Mouse (Mus musculus) spleen, adult 2 months (tissue): ENCODE results near the gene Kif16b. TPM values are rescaled to one million over a fixed set of nuclear protein-coding genes. Genes with fewer than 3 reads are reported as not detected.

Experiments
- DNase-seq, 2 experiments: peaks; one replicate each; pipeline versions ENCODE4 v3.0.0 to v3.0.0-alpha.2; 2012 to 2021; ENCODE audit warnings: low spot score in 2 of 2, low read depth in 1 of 2
- H3K27ac ChIP-seq: fragments of 200-500 bp; 2 replicates; pipeline ENCODE4 v1.5.1; 2012; ENCODE audit warnings: low read length, inconsistent platforms; ENCODE audit not compliant: insufficient read depth
- H3K27me3 ChIP-seq: fragments of 200-500 bp; 2 replicates; pipeline ENCODE4 v1.6.1; 2012; ENCODE audit warnings: mild to moderate bottlenecking, moderate library complexity, low read length, inconsistent platforms; ENCODE audit not compliant: control insufficient read depth, insufficient read depth
- H3K36me3 ChIP-seq: fragments of 200-500 bp; 2 replicates; pipeline ENCODE4 v1.6.1; 2012; ENCODE audit warnings: mild to moderate bottlenecking, low read length, inconsistent platforms; ENCODE audit not compliant: control insufficient read depth, insufficient read depth
- H3K4me1 ChIP-seq: fragments of 200-500 bp; 2 replicates; pipeline ENCODE4 v1.6.1; 2011; ENCODE audit warnings: inconsistent platforms; ENCODE audit not compliant: control insufficient read depth, insufficient read depth, insufficient read length
- H3K4me3 ChIP-seq: fragments of 200-500 bp; 2 replicates; pipeline ENCODE4 v1.5.1; 2011; ENCODE audit warnings: mild to moderate bottlenecking, inconsistent platforms; ENCODE audit not compliant: insufficient read depth, insufficient read length; ENCODE audit errors: extremely low read depth
- CTCF ChIP-seq: fragments of 200-500 bp; IDR thresholded peaks from 2 replicates; pipeline ENCODE4 v1.5.1; 2011; ENCODE audit warnings: mild to moderate bottlenecking, inconsistent platforms; ENCODE audit not compliant: insufficient read depth, insufficient read length, insufficient replicate concordance; ENCODE audit errors: extremely low read depth
- POLR2A ChIP-seq: fragments of 200-500 bp; IDR thresholded peaks from 2 replicates; pipeline ENCODE4 v1.6.1; 2011; ENCODE audit warnings: low read depth, low read length, inconsistent platforms
- WGBS: fragments of 180-500 bp; shearing (Covaris S2); methylation state at CpG from one replicate; pipeline ENCODE4 v1.1.7; 2018; 5-methylcytosine and 5-hydroxymethylcytosine counted together
- polyA plus RNA-seq: library from polyadenylated mRNA; depleted of rRNA; stranded (reverse); fragments of >200 nt; gene quantifications from 2 replicates; pipeline ENCODE4 v1.2.3, GENCODE M21; 2012

Kif16b gene
- polyA plus RNA-seq, 1 experiment: 5.6 TPM

DNA sequence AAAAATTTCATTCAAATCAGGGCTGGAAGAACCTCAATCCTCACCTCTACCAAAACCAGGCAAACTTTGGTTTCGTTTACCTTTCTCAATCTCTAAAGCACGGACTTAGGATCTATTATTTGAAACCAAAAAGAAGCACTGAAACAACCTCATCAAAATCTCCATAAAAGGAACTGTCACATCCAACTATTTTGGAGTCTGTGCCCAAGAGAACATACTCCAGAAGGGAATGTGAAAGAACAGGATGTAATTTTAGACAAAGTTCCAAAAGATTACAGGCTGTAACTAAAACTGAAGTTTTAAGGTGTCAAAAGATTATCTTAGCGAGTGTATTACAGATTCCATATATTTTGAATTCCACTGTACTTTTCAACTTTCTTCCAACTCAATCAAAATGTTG is 232.9 kb downstream of the Kif16b start:
- WGBS: 91% methylated on average over 3 of the region's 3 CpGs
- no peak for TF ChIP-seq CTCF
- TF ChIP-seq POLR2A: no peak
- H3K4me3 ChIP-seq: no peak overlapping the region
- DNase-seq: no peak
- no peaks in the 10 kb centered on the region for H3K27me3 ChIP-seq
- H3K36me3 ChIP-seq: peaks cover 1% of the 10 kb centered on the region; the same call in 1 of the 2 replicates
- H3K4me1 ChIP-seq: no peaks in the 10 kb centered on the region
- no peak overlapping the region for H3K27ac ChIP-seq

DNA sequence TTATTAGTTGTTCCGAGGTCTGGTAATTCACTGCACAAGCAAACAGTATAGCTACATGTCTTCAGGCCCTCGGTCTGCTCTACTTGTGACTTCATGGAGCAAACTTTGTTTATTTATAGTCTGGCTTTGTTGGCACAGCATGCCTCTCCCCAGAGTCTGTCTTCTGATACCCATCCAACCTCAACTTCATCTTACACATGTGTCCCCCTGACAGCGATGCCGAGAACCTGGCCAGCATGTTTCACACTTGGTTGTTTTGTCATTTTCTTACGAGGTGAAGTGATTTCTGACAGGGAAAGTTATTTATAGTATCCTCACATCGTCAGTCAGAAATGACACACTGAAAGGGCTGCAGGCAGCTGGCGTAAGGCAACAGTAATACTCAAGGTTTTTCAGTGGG is 249.7 kb downstream of the Kif16b start:
- no peaks in the 10 kb centered on the region; the same call in 1 of the 2 replicates for H3K36me3 ChIP-seq
- no peak for DNase-seq
- no peak for TF ChIP-seq CTCF
- no peak for TF ChIP-seq POLR2A
- H3K4me1 ChIP-seq: no peaks in the 10 kb centered on the region
- H3K4me3 ChIP-seq: no peak overlapping the region
- WGBS: 84% methylated on average over 7 of the region's 7 CpGs
- H3K27me3 ChIP-seq: no peaks in the 10 kb centered on the region
- H3K27ac ChIP-seq: no peak overlapping the region

DNA sequence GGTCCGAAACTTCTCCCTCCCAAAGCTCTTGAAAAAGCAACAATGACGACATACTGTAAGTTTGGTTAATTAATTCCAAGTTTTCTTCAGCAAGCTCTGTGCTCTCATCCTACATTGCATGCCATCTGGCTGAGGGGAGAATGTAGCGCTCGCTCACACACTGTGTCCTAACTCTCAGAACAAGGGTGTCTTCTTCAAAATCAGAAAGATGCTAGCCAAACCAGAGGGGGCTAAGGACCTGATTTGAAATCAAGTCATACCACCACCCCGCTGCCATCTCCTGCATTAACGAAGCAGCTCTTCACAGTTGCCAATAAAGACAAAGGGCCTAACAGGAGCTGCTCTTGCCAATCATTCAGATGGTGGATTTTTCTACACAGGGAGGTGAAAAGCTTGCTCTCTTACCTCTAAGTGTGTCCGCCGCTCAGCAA is 253.3 kb downstream of the Kif16b start:
- Histone ChIP-seq H3K4me3 (no peak overlapping the region), H3K36me3 (no peaks in the 10 kb centered on the region; the same call in 1 of the 2 replicates), H3K27me3 (no peaks in the 10 kb centered on the region), H3K4me1 (no peaks in the 10 kb centered on the region), H3K27ac (no peak overlapping the region)
- TF ChIP-seq POLR2A: no peak
- no peak for TF ChIP-seq CTCF
- no peak for DNase-seq
- 93% methylated on average over 8 of the region's 8 CpGs for WGBS

DNA sequence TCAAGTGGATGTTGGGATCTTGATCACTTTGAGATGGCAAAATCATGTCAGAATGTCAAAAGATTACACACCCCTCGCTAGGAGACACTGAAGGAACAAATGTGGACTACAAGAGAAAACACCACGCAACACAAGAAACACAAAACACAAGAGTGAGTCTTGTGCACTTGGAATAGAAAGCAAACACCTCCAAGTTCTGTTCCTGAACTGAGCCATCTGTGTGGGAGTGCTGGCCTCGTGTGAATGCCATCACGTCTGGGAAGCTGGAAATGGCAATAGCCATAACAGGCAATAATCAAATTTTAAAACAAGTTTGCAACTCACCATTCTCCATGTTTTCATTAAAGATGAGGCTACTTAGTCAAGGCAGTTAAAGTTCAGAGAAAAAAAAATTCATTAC is 254.5 kb downstream of the Kif16b start:
- Histone ChIP-seq H3K4me1 (no peaks in the 10 kb centered on the region), H3K4me3 (no peak overlapping the region), H3K27me3 (no peaks in the 10 kb centered on the region), H3K36me3 (no peaks in the 10 kb centered on the region; the same call in 1 of the 2 replicates), H3K27ac (no peak overlapping the region)
- 91% methylated on average over 4 of the region's 4 CpGs for WGBS
- DNase-seq: no peak
- TF ChIP-seq POLR2A: no peak
- no peak for TF ChIP-seq CTCF

DNA sequence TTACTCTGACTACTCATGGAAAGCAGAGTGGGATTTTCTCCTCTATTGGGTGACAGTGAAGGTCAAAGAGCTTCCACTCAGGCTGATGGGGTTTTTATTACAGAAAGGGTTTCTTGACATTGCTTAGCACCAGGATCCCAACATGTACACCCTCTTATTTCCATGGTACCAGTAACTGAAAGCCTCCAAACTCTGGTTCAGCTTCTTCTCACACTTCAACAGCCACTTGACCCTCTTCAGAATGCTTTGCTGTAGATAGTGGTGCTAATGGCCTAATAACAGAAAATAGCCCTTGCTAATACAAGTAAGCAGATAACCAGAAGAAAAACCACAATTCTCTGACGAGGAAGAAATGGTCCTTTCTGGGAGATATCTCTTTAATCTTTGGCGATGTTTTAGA is 259.6 kb downstream of the Kif16b start:
- WGBS: 86% methylated on average over 2 of the region's 2 CpGs
- TF ChIP-seq POLR2A: no peak
- TF ChIP-seq CTCF: no peak

DNA sequence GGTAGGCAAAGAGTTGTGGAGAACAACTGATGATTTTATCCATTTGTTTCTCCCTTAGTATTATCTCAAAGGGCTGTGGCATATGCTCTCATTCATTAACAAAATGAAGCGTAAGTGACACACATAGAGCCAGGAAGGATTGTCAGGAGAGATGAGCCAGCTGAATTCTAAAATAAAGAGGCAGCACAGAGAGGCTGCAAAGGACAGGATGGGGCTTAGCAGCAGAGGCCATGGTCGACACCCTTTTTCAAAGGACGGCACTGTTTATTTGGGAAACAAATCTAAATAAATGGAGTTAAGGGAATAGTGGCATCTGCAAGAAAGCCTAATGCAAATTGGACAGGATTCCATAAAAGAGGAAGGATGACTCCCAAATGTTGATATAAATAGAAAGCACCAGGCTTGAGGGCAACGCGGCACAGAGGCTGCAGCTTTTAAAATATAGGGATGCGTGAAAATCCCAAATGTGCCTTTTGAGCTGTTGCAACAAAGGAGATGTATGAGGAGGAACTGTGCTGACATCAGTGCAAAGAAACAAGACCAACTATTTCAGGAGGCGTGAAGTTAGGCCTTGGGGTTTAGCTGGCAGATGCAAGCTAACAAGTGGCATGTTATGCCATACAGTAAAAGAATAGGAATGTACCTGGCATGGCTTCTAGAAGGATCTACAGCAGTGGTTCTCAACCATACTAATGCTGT is 265.6 kb downstream of the Kif16b start:
- no peaks in the 10 kb centered on the region for H3K27me3 ChIP-seq
- DNase-seq: no peak
- 94% methylated on average over 7 of the region's 7 CpGs for WGBS
- no peaks in the 10 kb centered on the region for H3K4me1 ChIP-seq
- no peaks in the 10 kb centered on the region for H3K36me3 ChIP-seq
- H3K27ac ChIP-seq: no peak overlapping the region
- H3K4me3 ChIP-seq: no peak overlapping the region
- TF ChIP-seq CTCF (no peak), POLR2A (no peak)

More for the DNA sequence above, 259.6 kb downstream of the Kif16b start:
- H3K4me3 ChIP-seq: no peak overlapping the region
- H3K4me1 ChIP-seq: no peaks in the 10 kb centered on the region
- no peak for DNase-seq
- H3K27me3 ChIP-seq: no peaks in the 10 kb centered on the region
- H3K27ac ChIP-seq: no peak overlapping the region
- no peaks in the 10 kb centered on the region for H3K36me3 ChIP-seq

DNA sequence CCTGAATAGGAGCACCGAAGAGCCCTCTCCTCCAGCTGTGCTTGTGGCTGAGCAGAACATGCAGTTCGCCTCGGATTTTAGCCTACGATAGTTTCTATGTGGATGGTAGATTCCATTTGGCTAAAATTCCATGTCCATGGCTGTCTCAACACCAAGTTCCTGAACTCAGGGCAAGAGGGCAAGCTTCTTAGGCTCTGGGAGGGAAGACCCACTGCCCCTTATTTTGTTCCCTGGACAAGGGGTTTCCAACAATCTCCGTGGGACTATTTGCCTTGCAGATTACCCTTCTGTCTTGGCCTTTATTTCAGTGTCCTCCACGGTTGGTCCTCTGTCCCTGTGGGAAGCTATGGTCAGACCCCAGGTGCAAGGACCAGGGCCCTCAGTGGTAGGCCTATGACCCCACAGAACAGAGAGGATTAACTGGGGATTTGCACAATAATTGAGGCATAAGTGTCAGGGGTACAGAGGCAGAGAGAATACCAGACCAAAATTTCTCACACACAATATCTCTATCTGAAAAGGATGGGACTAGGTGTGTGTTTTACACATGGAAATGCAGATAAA is 267.3 kb downstream of the Kif16b start:
- H3K4me1 ChIP-seq: no peaks in the 10 kb centered on the region
- TF ChIP-seq POLR2A: no peak
- H3K4me3 ChIP-seq: no peak overlapping the region
- no peak overlapping the region for H3K27ac ChIP-seq
- 94% methylated on average over 6 of the region's 6 CpGs for WGBS
- DNase-seq: no peak
- H3K27me3 ChIP-seq: no peaks in the 10 kb centered on the region
- H3K36me3 ChIP-seq: no peaks in the 10 kb centered on the region
